Comparison of ENCODE assay signal across 8 mouse cellular contexts in the genomic region with DNA sequence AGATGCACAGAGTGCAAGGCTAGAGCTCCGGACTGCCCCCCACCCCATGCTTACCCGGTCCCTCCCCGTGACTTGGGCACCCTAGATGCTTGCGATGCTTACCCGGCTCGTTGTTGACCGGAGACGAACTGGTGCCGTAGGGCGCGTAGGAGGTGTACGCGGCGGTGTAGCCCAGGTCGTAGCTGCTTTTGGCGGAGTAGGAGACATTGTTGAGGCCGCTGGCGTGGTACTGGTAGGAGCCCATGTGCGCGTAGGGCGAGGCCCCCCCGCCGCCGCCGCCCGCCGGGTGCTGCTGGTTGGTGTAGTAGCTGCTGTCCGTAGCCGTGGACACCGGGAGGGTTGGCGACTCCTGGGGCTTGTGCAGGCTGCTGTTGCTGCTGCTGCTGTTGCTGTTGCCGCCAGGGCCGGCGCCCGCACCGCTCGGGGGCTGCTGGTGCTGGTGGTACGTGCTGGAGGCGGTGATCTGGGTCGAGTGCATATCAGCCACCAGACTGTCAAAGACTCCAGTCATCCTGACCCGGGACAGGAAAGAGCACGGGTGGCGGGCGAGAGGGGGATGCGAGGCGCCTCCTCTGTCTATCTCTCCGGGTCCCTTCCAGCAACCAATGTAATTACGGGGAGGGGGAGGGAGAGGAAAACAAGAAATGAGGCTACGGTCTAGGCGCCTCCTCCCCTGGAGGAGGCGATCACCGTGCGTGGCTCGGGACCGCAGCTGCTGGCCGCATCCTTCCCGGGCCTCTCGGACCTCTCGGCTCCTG. TPM values are rescaled to one million over a fixed set of nuclear protein-coding genes. Genes with fewer than 3 reads are reported as not detected.
DNase-seq lines count a peak whose midpoint lies in the region; ATAC-seq and TF ChIP-seq lines count a peak whose summit lies in the region.

No protein-coding gene starts in this region.

- peak overlapping the region; percentile 40; the same call in 1 of the 2 replicates for H3K9ac ChIP-seq in kidney, embryonic 14.5 days (ENCODE audit: low read depth, low read length)
- H3K9ac ChIP-seq in embryonic facial prominence, embryonic 15.5 days, result peak overlapping the region; percentile 40
- peak overlapping the region; percentile 45 for H3K9ac ChIP-seq in hindbrain, embryonic 16.5 days (ENCODE audit: low read depth, low read length)

- TF ChIP-seq CTCF in G1E (IDR thresholded peaks at IDR 0.05; ENCODE audit: low read depth, low read length), result no peak

- under 1% methylated on average over 58 of the region's 59 CpGs for WGBS in kidney, embryonic 14.5 days
- WGBS in embryonic facial prominence, embryonic 15.5 days, result under 1% methylated on average over 59 of the region's 59 CpGs
- WGBS in hindbrain, embryonic 16.5 days, result under 1% methylated on average over 50 of the region's 59 CpGs

- H3K4me1 ChIP-seq in kidney, embryonic 14.5 days (ENCODE audit: control insufficient read depth, insufficient read depth, low read length), result peaks cover 14% of the 10 kb centered on the region; the same call in 1 of the 2 replicates
- H3K4me1 ChIP-seq in G1E (ENCODE audit: insufficient read depth, low read depth, low read length), result peaks cover 35% of the 10 kb centered on the region
- H3K4me1 ChIP-seq in embryonic facial prominence, embryonic 15.5 days, result peaks cover 43% of the 10 kb centered on the region
- peaks cover 16% of the 10 kb centered on the region for H3K4me1 ChIP-seq in hindbrain, embryonic 16.5 days (ENCODE audit: control insufficient read depth, insufficient read depth, low read depth, low read length)

- no peak for DNase-seq in kidney, adult 8-10 months
- DNase-seq in G1E (ENCODE audit: low spot score), result no peak
- DNase-seq in thymus, postnatal 4 days, result peak; percentile 62
- no peak for DNase-seq in yolk sac, embryonic 10.5 days (ENCODE audit: low spot score)

- H3K4me3 ChIP-seq in kidney, embryonic 14.5 days (ENCODE audit: low read length), result peak overlapping the region; percentile 51
- peak overlapping the region; percentile 67 for H3K4me3 ChIP-seq in G1E (ENCODE audit: low read depth, low read length)
- peak overlapping the region; percentile 53 for H3K4me3 ChIP-seq in embryonic facial prominence, embryonic 15.5 days (replicated peaks)
- H3K4me3 ChIP-seq in hindbrain, embryonic 16.5 days (ENCODE audit: low read length), result peak overlapping the region; percentile 47

- peak; percentile 52 for ATAC-seq in kidney, embryonic 14.5 days (ENCODE audit: low FRiP score, low TSS enrichment)
- no peak for ATAC-seq in G1E (ENCODE audit: extremely low read depth, insufficient number of reproducible peaks, low FRiP score, poor library complexity, severe bottlenecking)
- ATAC-seq in embryonic facial prominence, embryonic 15.5 days (ENCODE audit: insufficient number of reproducible peaks, low FRiP score, low TSS enrichment, low read depth), result peak; percentile 48; the same call in 1 of the 2 replicates
- ATAC-seq in hindbrain, embryonic 16.5 days, result peak; percentile 35; the same call in 1 of the 2 replicates
- ATAC-seq in megakaryocyte-erythroid progenitor cell, adult 5-6 weeks (replicated peaks; ENCODE audit: low FRiP score, low TSS enrichment, poor library complexity, severe bottlenecking), result peak; percentile 31; the same call in 1 of the 2 replicates

- peak overlapping the region; percentile 86 for H3K4me2 ChIP-seq in kidney, embryonic 14.5 days (replicated peaks; ENCODE audit: low read depth, low read length)
- peak overlapping the region; percentile 96 for H3K4me2 ChIP-seq in embryonic facial prominence, embryonic 15.5 days (replicated peaks)
- H3K4me2 ChIP-seq in hindbrain, embryonic 16.5 days (ENCODE audit: low read length), result peak overlapping the region; percentile 90

- no peaks in the 10 kb centered on the region for H3K9me3 ChIP-seq in kidney, embryonic 14.5 days (ENCODE audit: control insufficient read depth, low read length)
- peaks cover 22% of the 10 kb centered on the region for H3K9me3 ChIP-seq in G1E (replicated peaks)
- no peaks in the 10 kb centered on the region for H3K9me3 ChIP-seq in embryonic facial prominence, embryonic 15.5 days (replicated peaks)
- H3K9me3 ChIP-seq in hindbrain, embryonic 16.5 days (ENCODE audit: control insufficient read depth, low read length), result no peaks in the 10 kb centered on the region

- H3K36me3 ChIP-seq in kidney, embryonic 14.5 days (ENCODE audit: control insufficient read depth, insufficient read depth, low read length), result no peaks in the 10 kb centered on the region
- H3K36me3 ChIP-seq in G1E (replicated peaks), result no peaks in the 10 kb centered on the region
- no peaks in the 10 kb centered on the region for H3K36me3 ChIP-seq in embryonic facial prominence, embryonic 15.5 days
- H3K36me3 ChIP-seq in hindbrain, embryonic 16.5 days (ENCODE audit: control insufficient read depth, insufficient read depth, low read length), result no peaks in the 10 kb centered on the region

- H3K27me3 ChIP-seq in kidney, embryonic 14.5 days (ENCODE audit: control insufficient read depth, insufficient read depth, low read length), result peaks cover 92% of the 10 kb centered on the region
- peaks cover 71% of the 10 kb centered on the region for H3K27me3 ChIP-seq in G1E (ENCODE audit: insufficient read depth, low read length)
- peaks cover 84% of the 10 kb centered on the region for H3K27me3 ChIP-seq in embryonic facial prominence, embryonic 15.5 days
- H3K27me3 ChIP-seq in hindbrain, embryonic 16.5 days (replicated peaks; ENCODE audit: control insufficient read depth, insufficient read depth, low read length), result peaks cover 54% of the 10 kb centered on the region

- H3K27ac ChIP-seq in kidney, embryonic 14.5 days (ENCODE audit: low read depth, low read length), result no peak overlapping the region
- peak overlapping the region; percentile 74 for H3K27ac ChIP-seq in embryonic facial prominence, embryonic 15.5 days (replicated peaks)
- H3K27ac ChIP-seq in hindbrain, embryonic 16.5 days (ENCODE audit: low read depth, low read length), result no peak overlapping the region

RNA-seq across cellular contexts. Expression of gene Dlx2, which starts 0.5 kb away (rescaled TPM):
- not detected in 2 replicates for polyA plus RNA-seq in kidney, embryonic 14.5 days (2014; fragmentation: Nextera tagmentation; extraction: Ambion mirVana)
- not detected in 2 replicates for total RNA-seq in G1E (2014; fragmentation: Nextera tagmentation)
- total RNA-seq in G1E (2017), result not detected in 2 replicates
- not detected in 2 replicates for polyA plus RNA-seq in G1E (2012)
- polyA plus RNA-seq in embryonic facial prominence, embryonic 15.5 days (2015; fragmentation: Nextera tagmentation; extraction: Ambion mirVana), result 6.2 and 8.5 TPM in 2 replicates
- polyA plus RNA-seq in hindbrain, embryonic 16.5 days (2015; fragmentation: Nextera tagmentation; extraction: Ambion mirVana), result 0.20 and 2.0 TPM in 2 replicates
- not detected in 2 replicates for total RNA-seq in megakaryocyte-erythroid progenitor cell, adult 5-6 weeks (2014; fragmentation: Nextera tagmentation)
- total RNA-seq in megakaryocyte-erythroid progenitor cell, adult 5-6 weeks (2017), result not detected in 2 replicates

RNA-seq across cellular contexts. Expression of gene Dlx1, which starts 18.1 kb away (rescaled TPM):
- polyA plus RNA-seq in kidney, embryonic 14.5 days (2014; fragmentation: Nextera tagmentation; extraction: Ambion mirVana), result not detected in 2 replicates
- 2.8 and 3.0 TPM in 2 replicates for total RNA-seq in G1E (2014; fragmentation: Nextera tagmentation)
- 0.41 and 0.98 TPM in 2 replicates for total RNA-seq in G1E (2017)
- 2.4 and 3.4 TPM in 2 replicates for polyA plus RNA-seq in G1E (2012)
- polyA plus RNA-seq in embryonic facial prominence, embryonic 15.5 days (2015; fragmentation: Nextera tagmentation; extraction: Ambion mirVana), result 9.7 and 12.5 TPM in 2 replicates
- polyA plus RNA-seq in hindbrain, embryonic 16.5 days (2015; fragmentation: Nextera tagmentation; extraction: Ambion mirVana), result 0.09 and 9.5 TPM in 2 replicates
- total RNA-seq in megakaryocyte-erythroid progenitor cell, adult 5-6 weeks (2014; fragmentation: Nextera tagmentation), result not detected in 2 replicates
- total RNA-seq in megakaryocyte-erythroid progenitor cell, adult 5-6 weeks (2017), result 0.19 TPM in 1 of 2 replicates, not detected in the other
